Mouse (Mus musculus): Measurements from ENCODE around the gene Hpd.

GRCm38 (mm10) chr5:123133083-123133783 is 49.3 kb downstream of the Hpd start:
- peak; percentile 55; the same call in 1 of the 2 replicates for TF ChIP-seq POLR2A (IDR thresholded peaks at IDR 0.05; ENCODE audit: insufficient read depth, low read depth, low read length)
- TF ChIP-seq CTCF (IDR thresholded peaks at IDR 0.05), result peak; percentile 92
- TF ChIP-seq EP300 (IDR thresholded peaks at IDR 0.05; ENCODE audit: insufficient read depth, low read depth, low read length), result peak; percentile 98
